Mouse (Mus musculus): ENCODE measurements around the gene Ankmy1.

- TF ChIP-seq CTCF (conservative IDR thresholded peaks at IDR 0.05; ENCODE audit: insufficient read depth, insufficient read length, low read depth, low read length) (no peak), POLR2A (IDR thresholded peaks at IDR 0.05; ENCODE audit: low read depth, low read length) (no peak)
Observed at GRCm38 (mm10) chr1:92888901-92889655, 13.6 kb downstream of the Ankmy1 start.

Data from kidney, adult 2 months (tissue).